Mouse (Mus musculus) Muller cell, postnatal 12 days (primary cell): ENCODE measurements around the gene Slco2a1.

Experiments used
- DNase-seq: peaks from one replicate; pipeline ENCODE4 v3.0.0-alpha.2; 2015; ENCODE audit errors: inconsistent ontology term

Slco2a1 gene

GRCm38 (mm10) chr9:103117495-103117894 lies 129.0 kb downstream of the Slco2a1 start:
- no peak for DNase-seq

- no peak for DNase-seq
Measured at GRCm38 (mm10) chr9:103117951-103118350, 129.4 kb downstream of the Slco2a1 start.

GRCm38 (mm10) chr9:103118651-103119275 lies 130.3 kb downstream of the Slco2a1 start:
- DNase-seq = no peak

GRCm38 (mm10) chr9:103119781-103120180 lies 131.3 kb downstream of the Slco2a1 start:
- no peak for DNase-seq

- no peak for DNase-seq
Measured at GRCm38 (mm10) chr9:103120231-103120630, 131.7 kb downstream of the Slco2a1 start.

GRCm38 (mm10) chr9:103121546-103121945 lies 133.0 kb downstream of the Slco2a1 start:
- DNase-seq = no peak

GRCm38 (mm10) chr9:103124746-103125145 lies 136.2 kb downstream of the Slco2a1 start:
- no peak for DNase-seq

GRCm38 (mm10) chr9:103133493-103134124 lies 145.1 kb downstream of the Slco2a1 start:
- no peak for DNase-seq

- peak; percentile 38 for DNase-seq
Measured at GRCm38 (mm10) chr9:103134450-103135030, 146.0 kb downstream of the Slco2a1 start.

- DNase-seq = no peak
Measured at GRCm38 (mm10) chr9:103139481-103139880, 151.0 kb downstream of the Slco2a1 start.

- no peak for DNase-seq
Measured at GRCm38 (mm10) chr9:103140384-103140783, 151.9 kb downstream of the Slco2a1 start.

- DNase-seq = no peak
Measured at GRCm38 (mm10) chr9:103141266-103141665, 152.8 kb downstream of the Slco2a1 start.

GRCm38 (mm10) chr9:103143881-103144280 lies 155.4 kb downstream of the Slco2a1 start:
- DNase-seq = no peak

GRCm38 (mm10) chr9:103145351-103145750 lies 156.8 kb downstream of the Slco2a1 start:
- DNase-seq = no peak
